ENCODE assay signal across 8 mouse cellular contexts in genomic region chr6:87282346-87282781, GRCm38 (mm10). TPM values are rescaled to one million over a fixed set of nuclear protein-coding genes. Genes with fewer than 3 reads are reported as not detected.
DNase-seq lines count a peak whose midpoint lies in the region; ATAC-seq and TF ChIP-seq lines count a peak whose summit lies in the region.

No protein-coding gene starts in this region.

- no peak for TF ChIP-seq POLR2A in embryonic fibroblast, embryonic 13.5 days (IDR thresholded peaks at IDR 0.05; ENCODE audit: low read depth, low read length)

- H3K4me1 ChIP-seq in embryonic fibroblast, embryonic 13.5 days (ENCODE audit: control insufficient read depth, insufficient read depth, low read length) = peaks cover 28% of the 10 kb centered on the region
- peaks cover 75% of the 10 kb centered on the region for H3K4me1 ChIP-seq in lung, embryonic 15.5 days

- 13% methylated on average over 8 of the region's 8 CpGs for WGBS in lung, embryonic 15.5 days

- H3K27me3 ChIP-seq in lung, embryonic 15.5 days = no peaks in the 10 kb centered on the region

- TF ChIP-seq CTCF in embryonic fibroblast, embryonic 13.5 days (IDR thresholded peaks at IDR 0.05; ENCODE audit: borderline replicate concordance, insufficient read depth, low read length) = no peak

- peaks cover 2% of the 10 kb centered on the region; the same call in 1 of the 2 replicates for H3K36me3 ChIP-seq in lung, embryonic 15.5 days

- peak; percentile 69 for ATAC-seq in lung, embryonic 15.5 days (ENCODE audit: borderline replicate concordance, extremely low read depth, low FRiP score, low TSS enrichment)
- ATAC-seq in megakaryocyte-erythroid progenitor cell, adult 5-6 weeks (replicated peaks; ENCODE audit: low FRiP score, low TSS enrichment, poor library complexity, severe bottlenecking) = no peak
- ATAC-seq in megakaryocyte, adult 5-6 weeks (ENCODE audit: poor library complexity, severe bottlenecking) = no peak
- no peak for ATAC-seq in erythroblast, adult 5-6 weeks (replicated peaks; ENCODE audit: low FRiP score, poor library complexity, severe bottlenecking)

- H3K9ac ChIP-seq in lung, embryonic 15.5 days = 0 out of 2 replicates have a peak overlapping the region, but pooled peaks have one; percentile 1

- peak overlapping the region; percentile 24 for H3K27ac ChIP-seq in embryonic fibroblast, embryonic 13.5 days (ENCODE audit: insufficient read depth, low read length)
- H3K27ac ChIP-seq in lung, embryonic 15.5 days = peak overlapping the region; percentile 79

- no peak overlapping the region for H3K4me2 ChIP-seq in lung, embryonic 15.5 days

- DNase-seq in left cerebral cortex, postnatal 4 days = peak; percentile 75
- DNase-seq in left cerebral cortex, adult 8-10 months (ENCODE audit: low spot score in 2 of 2) = no peak
- peak; percentile 80 for DNase-seq in heart, postnatal 4 days

- no peaks in the 10 kb centered on the region for H3K9me3 ChIP-seq in lung, embryonic 15.5 days

- no peak overlapping the region for H3K4me3 ChIP-seq in embryonic fibroblast, embryonic 13.5 days (ENCODE audit: insufficient read depth, low read length)
- H3K4me3 ChIP-seq in lung, embryonic 15.5 days = no peak overlapping the region

- intact Hi-C loops in left cerebral cortex, postnatal 4 days (cut with DNase I) = no loop called here

RNA-seq across cellular contexts. Expression of gene Antxr1, which starts 53.3 kb away (rescaled TPM):
- total RNA-seq in left cerebral cortex, postnatal 4 days (2021) = 10 to 100 TPM; 20.9 to 28.4 TPM
- 10 to 100 TPM; 15.7 to 18.7 (median 16.2) TPM for total RNA-seq in left cerebral cortex, adult 8-10 months (2022)
- polyA plus RNA-seq in embryonic fibroblast, embryonic 13.5 days (2011; ENCODE audit: insufficient read length, low read depth, missing spikeins) = 172 and 200 TPM in 2 replicates
- total RNA-seq in heart, postnatal 4 days (2021) = 10 to 100 TPM; 32.9 to 34.0 TPM
- polyA plus RNA-seq in lung, embryonic 15.5 days (2015; fragmentation: Nextera tagmentation; extraction: Ambion mirVana) = 12.0 and 13.6 TPM in 2 replicates
- total RNA-seq in megakaryocyte-erythroid progenitor cell, adult 5-6 weeks (2014; fragmentation: Nextera tagmentation) = not detected in 2 replicates
- not detected in 2 replicates for total RNA-seq in megakaryocyte-erythroid progenitor cell, adult 5-6 weeks (2017)
- total RNA-seq in megakaryocyte, adult 5-6 weeks (2015) = 0.56 and 0.64 TPM in 2 replicates
- total RNA-seq in megakaryocyte, adult 5-6 weeks (2017) = 0.07 and 0.33 TPM in 2 replicates
- not detected in 2 replicates for total RNA-seq in erythroblast, adult 5-6 weeks (2015; ENCODE audit: low replicate concordance)
- total RNA-seq in erythroblast, adult 5-6 weeks (2017; ENCODE audit: low replicate concordance) = not detected in 2 replicates

Comparison
In these comparisons a context has a peak if more than half of its experiments do, and no peak if none do; other contexts are left out.
1. DNase-seq: peak in left cerebral cortex, postnatal 4 days (single experiment) and heart, postnatal 4 days (single experiment); none in left cerebral cortex, adult 8-10 months (0 of 2).
2. RNA of gene Antxr1, which starts 53.3 kb away (total RNA-seq): 32.9 to 34.0 TPM in heart, postnatal 4 days, 20.9 to 28.4 TPM in left cerebral cortex, postnatal 4 days and 15.7 to 18.7 TPM in left cerebral cortex, adult 8-10 months; 0.07 to 0.64 TPM in megakaryocyte, adult 5-6 weeks, not detected in megakaryocyte-erythroid progenitor cell, adult 5-6 weeks and not detected in erythroblast, adult 5-6 weeks; every median in the first group is over 10 times any median in the second.